Mouse (Mus musculus): ENCODE data around the gene Cnot1.
A peak's percentile ranks its signal among the peaks of the same experiment; 100 is the strongest.
"Not testable (repeated sequence)": the region's sequence is repeated elsewhere in the genome, so short reads cannot be mapped to it uniquely, and the experiment has no call there.

Gene Cnot1

GRCm38 (mm10) chr8:95817597-95817996, 10.3 kb upstream of the Cnot1 start:
- DNase-seq (ENCODE audit: low read depth, low spot score), result no peak

- no peak for DNase-seq (ENCODE audit: low read depth, low spot score)
Observed at GRCm38 (mm10) chr8:95816044-95816708, 8.9 kb upstream of the Cnot1 start.

- no peak for DNase-seq (ENCODE audit: low read depth, low spot score)
Observed at GRCm38 (mm10) chr8:95810184-95810591, 2.9 kb upstream of the Cnot1 start.

GRCm38 (mm10) chr8:95809116-95809515, 1.9 kb upstream of the Cnot1 start:
- no peak for DNase-seq (ENCODE audit: low read depth, low spot score)

- no peak for DNase-seq (ENCODE audit: low read depth, low spot score)
Observed at GRCm38 (mm10) chr8:95808631-95809030, 1.4 kb upstream of the Cnot1 start.

DNA sequence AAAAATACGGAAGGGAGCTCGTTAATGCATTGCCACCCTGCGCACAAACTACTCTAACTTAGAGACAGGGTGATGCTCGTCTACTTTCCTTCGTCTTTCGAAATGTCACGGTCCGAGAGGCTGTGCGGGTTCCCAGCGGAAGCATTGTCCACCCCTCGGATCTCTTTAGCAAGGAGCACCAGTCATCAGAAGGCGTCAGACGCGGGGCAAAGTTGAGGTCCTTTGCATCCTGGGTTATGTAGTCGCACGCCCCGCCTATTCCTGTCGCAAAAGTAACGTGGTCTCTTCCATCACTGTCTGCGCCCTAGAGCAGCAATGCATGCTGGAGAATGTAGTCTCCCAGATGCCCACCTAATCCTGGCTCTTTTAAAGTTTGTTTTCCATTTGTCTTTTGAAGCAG, 597 bp upstream of the Cnot1 start:
- DNase-seq (ENCODE audit: low read depth, low spot score), result peak; percentile 94

- DNase-seq (ENCODE audit: low read depth, low spot score), result peak; percentile 39
Observed at GRCm38 (mm10) chr8:95806461-95807191, 638 bp downstream of the Cnot1 start.

DNA sequence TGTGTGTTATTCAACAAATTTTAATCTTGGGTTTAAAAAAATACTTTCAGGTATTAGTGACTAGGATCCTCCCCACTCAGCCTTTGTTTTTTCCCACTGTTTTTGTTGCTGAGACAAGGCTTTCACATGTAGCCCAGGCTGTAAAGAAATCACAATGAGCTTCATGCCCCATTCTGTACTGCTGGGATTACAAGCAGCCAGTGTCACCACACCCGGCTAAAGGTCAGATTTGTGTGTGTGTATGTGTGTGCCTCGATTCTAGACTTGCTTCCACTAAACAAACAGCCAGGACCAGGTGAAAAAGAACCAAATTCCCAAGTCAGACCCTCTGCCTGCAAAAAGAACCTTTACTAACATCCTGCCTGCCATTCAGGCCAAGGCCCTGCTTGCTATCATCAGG, 1.8 kb downstream of the Cnot1 start:
- DNase-seq (ENCODE audit: low read depth, low spot score), result no peak

- DNase-seq (ENCODE audit: low read depth, low spot score), result no peak
Observed at GRCm38 (mm10) chr8:95802231-95802630, 5.0 kb downstream of the Cnot1 start.

DNA sequence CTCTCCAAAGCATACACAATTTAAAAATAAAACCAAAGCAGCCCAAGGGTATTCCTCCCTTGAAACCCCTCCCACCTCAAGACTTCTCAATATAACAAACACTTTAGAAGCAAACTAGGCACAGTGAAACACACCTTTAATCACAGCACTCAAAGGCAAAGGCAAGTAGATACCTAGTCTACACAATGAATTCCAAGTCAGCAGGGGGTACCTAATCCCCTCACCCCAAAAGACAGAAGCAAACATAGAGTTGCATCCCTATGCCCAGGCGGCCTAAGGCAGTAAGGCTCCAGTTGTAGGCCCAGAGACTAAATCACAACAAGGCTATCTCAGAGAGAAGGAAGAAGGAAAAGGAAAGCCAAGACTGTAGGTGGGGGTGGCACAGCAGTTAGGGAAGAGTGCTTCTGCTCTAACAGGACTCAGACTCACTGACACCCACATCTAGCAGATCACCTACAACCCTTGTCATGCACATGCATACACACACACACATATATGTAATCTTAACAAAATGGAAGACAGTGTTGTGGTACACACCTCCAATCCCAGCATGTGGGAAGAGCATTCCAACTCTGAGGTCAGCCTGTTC, 5.7 kb downstream of the Cnot1 start:
- DNase-seq (ENCODE audit: low read depth, low spot score), result no peak

- DNase-seq (ENCODE audit: low read depth, low spot score), result no peak
Observed at GRCm38 (mm10) chr8:95800353-95800752, 6.9 kb downstream of the Cnot1 start.

DNA sequence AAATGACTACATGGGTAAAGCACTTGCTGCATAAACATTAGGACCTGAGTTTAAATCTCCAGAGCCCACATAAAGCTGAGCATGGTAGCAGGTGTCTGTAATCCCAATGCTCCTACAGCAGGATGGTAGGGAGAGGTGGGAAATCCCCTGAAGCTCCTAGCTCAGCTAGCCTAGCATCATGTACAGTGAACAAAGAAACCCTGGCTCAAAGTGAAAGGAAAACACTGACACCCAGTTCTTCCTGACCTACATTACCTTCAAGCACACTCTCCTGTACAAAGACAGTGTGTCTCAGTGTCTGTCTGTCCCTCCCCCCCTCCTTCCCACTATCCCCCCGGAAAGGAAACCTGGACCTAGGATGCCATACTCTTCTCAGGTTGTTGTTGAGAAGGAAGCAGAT, 7.4 kb downstream of the Cnot1 start:
- no peak for DNase-seq (ENCODE audit: low read depth, low spot score)

GRCm38 (mm10) chr8:95799117-95799516, 8.1 kb downstream of the Cnot1 start:
- no peak for DNase-seq (ENCODE audit: low read depth, low spot score)

- not testable (repeated sequence) for DNase-seq (ENCODE audit: low read depth, low spot score)
Observed at GRCm38 (mm10) chr8:95795333-95796061, 11.8 kb downstream of the Cnot1 start.

GRCm38 (mm10) chr8:95785591-95785990, 21.7 kb downstream of the Cnot1 start:
- DNase-seq (ENCODE audit: low read depth, low spot score), result no peak

GRCm38 (mm10) chr8:95782628-95783027, 24.6 kb downstream of the Cnot1 start:
- DNase-seq (ENCODE audit: low read depth, low spot score), result no peak

GRCm38 (mm10) chr8:95781775-95782174, 25.5 kb downstream of the Cnot1 start:
- DNase-seq (ENCODE audit: low read depth, low spot score), result no peak

GRCm38 (mm10) chr8:95781085-95781484, 26.2 kb downstream of the Cnot1 start:
- no peak for DNase-seq (ENCODE audit: low read depth, low spot score)

- DNase-seq (ENCODE audit: low read depth, low spot score), result no peak
Observed at GRCm38 (mm10) chr8:95764133-95764532, 43.1 kb downstream of the Cnot1 start.

- no peak for DNase-seq (ENCODE audit: low read depth, low spot score)
Observed at GRCm38 (mm10) chr8:95760323-95760722, 46.9 kb downstream of the Cnot1 start.

- no peak for DNase-seq (ENCODE audit: low read depth, low spot score)
Observed at GRCm38 (mm10) chr8:95751924-95752323, 55.3 kb downstream of the Cnot1 start.

- no peak for DNase-seq (ENCODE audit: low read depth, low spot score)
Observed at GRCm38 (mm10) chr8:95748028-95748427, 59.2 kb downstream of the Cnot1 start.

All from mesoderm, embryonic 11.5 days (tissue).